Mouse (Mus musculus) bone marrow macrophage, adult 2 months (primary cell): Measurements from ENCODE around the gene Phgr1. TPM values are rescaled to one million over a fixed set of nuclear protein-coding genes. Genes with fewer than 3 reads are reported as not detected.

Source experiments
- H3K27ac ChIP-seq: 2 replicates; pipeline ENCODE4 v1.5.1; 2012; ENCODE audit warnings: low read depth, low read length; ENCODE audit not compliant: insufficient read depth
- H3K4me1 ChIP-seq: 2 replicates; pipeline ENCODE4 v1.6.1; 2012; ENCODE audit warnings: low read length; ENCODE audit not compliant: control insufficient read depth, insufficient read depth
- H3K4me3 ChIP-seq: 2 replicates; pipeline ENCODE4 v1.5.1; 2012; ENCODE audit warnings: mild to moderate bottlenecking, low read length, moderate library complexity; ENCODE audit not compliant: insufficient read depth
- CTCF ChIP-seq: IDR thresholded peaks from 2 replicates; pipeline ENCODE4 v1.5.1; 2012; ENCODE audit warnings: low read depth, mild to moderate bottlenecking, low read length, moderate library complexity
- POLR2A ChIP-seq: IDR thresholded peaks from 2 replicates; pipeline ENCODE4 v1.6.1; 2012; ENCODE audit warnings: mild to moderate bottlenecking, low read depth, low read length, borderline replicate concordance
- polyA plus RNA-seq: library from polyadenylated mRNA; stranded (reverse); fragments of >200 nt; gene quantifications from 2 replicates; pipeline ENCODE4 v1.2.4, GENCODE M21; 2012; ENCODE audit not compliant: missing spikeins, insufficient read depth, insufficient read length

Gene Phgr1
- polyA plus RNA-seq, 1 experiment: not detected

GRCm38 (mm10) chr2:118750476-118750875, 22.1 kb upstream of the Phgr1 start:
- no peak overlapping the region for H3K4me3 ChIP-seq
- TF ChIP-seq CTCF (no peak), POLR2A (no peak)
- peaks cover 2% of the 10 kb centered on the region; the same call in 1 of the 2 replicates for H3K4me1 ChIP-seq
- H3K27ac ChIP-seq: no peak overlapping the region

- peaks cover 2% of the 10 kb centered on the region; the same call in 1 of the 2 replicates for H3K4me1 ChIP-seq
- no peak overlapping the region for H3K27ac ChIP-seq
- TF ChIP-seq CTCF (no peak), POLR2A (no peak)
- H3K4me3 ChIP-seq: no peak overlapping the region
Measured at GRCm38 (mm10) chr2:118751896-118752791, 20.4 kb upstream of the Phgr1 start.

DNA sequence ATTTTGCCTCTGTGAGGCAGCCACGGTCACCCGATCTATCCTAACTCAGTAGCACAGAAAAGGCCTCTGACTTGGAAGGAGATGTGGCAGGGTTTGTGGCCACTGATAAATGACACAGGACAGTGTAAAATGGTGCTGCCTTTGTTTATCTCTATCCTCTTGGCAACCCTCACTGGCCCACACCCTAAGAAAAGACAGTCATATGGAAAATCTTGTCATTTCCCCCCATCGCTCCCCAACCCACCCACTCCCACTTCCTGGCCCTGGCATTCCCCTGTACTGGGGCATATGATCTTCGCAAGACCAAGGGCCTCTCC, 19.8 kb upstream of the Phgr1 start:
- Histone ChIP-seq H3K27ac (no peak overlapping the region), H3K4me3 (no peak overlapping the region)

GRCm38 (mm10) chr2:118754143-118754542, 18.4 kb upstream of the Phgr1 start:
- no peak for TF ChIP-seq POLR2A
- no peak for TF ChIP-seq CTCF
- H3K27ac ChIP-seq: no peak overlapping the region
- no peaks in the 10 kb centered on the region for H3K4me1 ChIP-seq
- no peak overlapping the region for H3K4me3 ChIP-seq

More for the DNA sequence above, 19.8 kb upstream of the Phgr1 start:
- H3K4me1 ChIP-seq: no peaks in the 10 kb centered on the region
- TF ChIP-seq CTCF (no peak), POLR2A (no peak)

GRCm38 (mm10) chr2:118755407-118755806, 17.2 kb upstream of the Phgr1 start:
- Histone ChIP-seq H3K27ac (no peak overlapping the region), H3K4me1 (no peaks in the 10 kb centered on the region), H3K4me3 (no peak overlapping the region)
- TF ChIP-seq CTCF (no peak), POLR2A (no peak)

- Histone ChIP-seq H3K4me3 (no peak overlapping the region), H3K27ac (no peak overlapping the region), H3K4me1 (no peaks in the 10 kb centered on the region)
- TF ChIP-seq POLR2A (no peak), CTCF (no peak)
Measured at GRCm38 (mm10) chr2:118756103-118756502, 16.5 kb upstream of the Phgr1 start.

- H3K27ac ChIP-seq: no peak overlapping the region
- TF ChIP-seq CTCF (peak; percentile 56; the same call in 1 of the 2 replicates), POLR2A (no peak)
- H3K4me1 ChIP-seq: peaks cover 14% of the 10 kb centered on the region
- no peak overlapping the region for H3K4me3 ChIP-seq
Measured at GRCm38 (mm10) chr2:118759828-118760227, 12.7 kb upstream of the Phgr1 start.

GRCm38 (mm10) chr2:118760311-118761025, 12.1 kb upstream of the Phgr1 start:
- Histone ChIP-seq H3K27ac (no peak overlapping the region), H3K4me3 (no peak overlapping the region), H3K4me1 (peaks cover 14% of the 10 kb centered on the region)
- TF ChIP-seq POLR2A (no peak), CTCF (no peak)

DNA sequence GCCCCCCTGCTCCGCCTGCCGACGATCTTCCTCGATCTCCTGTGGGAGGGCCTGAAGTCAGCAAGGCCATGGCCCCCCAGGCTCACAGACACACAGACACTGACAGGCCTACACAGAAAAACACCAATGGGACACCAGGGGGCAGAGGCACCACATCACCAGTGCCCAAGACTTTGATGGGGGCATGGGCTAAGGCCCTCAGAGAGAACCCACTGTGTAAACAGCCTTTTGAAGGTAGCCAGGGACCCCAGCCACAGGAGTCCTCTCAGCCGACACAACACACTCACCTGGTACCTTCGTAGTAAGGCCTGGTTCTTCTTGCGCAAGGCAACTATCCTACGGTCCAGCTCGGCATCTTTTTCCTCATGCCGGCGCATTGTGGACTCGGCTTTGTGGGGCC, 11.2 kb upstream of the Phgr1 start:
- no peak overlapping the region for H3K27ac ChIP-seq
- peaks cover 14% of the 10 kb centered on the region for H3K4me1 ChIP-seq
- no peak overlapping the region for H3K4me3 ChIP-seq
- no peak for TF ChIP-seq POLR2A
- no peak for TF ChIP-seq CTCF

DNA sequence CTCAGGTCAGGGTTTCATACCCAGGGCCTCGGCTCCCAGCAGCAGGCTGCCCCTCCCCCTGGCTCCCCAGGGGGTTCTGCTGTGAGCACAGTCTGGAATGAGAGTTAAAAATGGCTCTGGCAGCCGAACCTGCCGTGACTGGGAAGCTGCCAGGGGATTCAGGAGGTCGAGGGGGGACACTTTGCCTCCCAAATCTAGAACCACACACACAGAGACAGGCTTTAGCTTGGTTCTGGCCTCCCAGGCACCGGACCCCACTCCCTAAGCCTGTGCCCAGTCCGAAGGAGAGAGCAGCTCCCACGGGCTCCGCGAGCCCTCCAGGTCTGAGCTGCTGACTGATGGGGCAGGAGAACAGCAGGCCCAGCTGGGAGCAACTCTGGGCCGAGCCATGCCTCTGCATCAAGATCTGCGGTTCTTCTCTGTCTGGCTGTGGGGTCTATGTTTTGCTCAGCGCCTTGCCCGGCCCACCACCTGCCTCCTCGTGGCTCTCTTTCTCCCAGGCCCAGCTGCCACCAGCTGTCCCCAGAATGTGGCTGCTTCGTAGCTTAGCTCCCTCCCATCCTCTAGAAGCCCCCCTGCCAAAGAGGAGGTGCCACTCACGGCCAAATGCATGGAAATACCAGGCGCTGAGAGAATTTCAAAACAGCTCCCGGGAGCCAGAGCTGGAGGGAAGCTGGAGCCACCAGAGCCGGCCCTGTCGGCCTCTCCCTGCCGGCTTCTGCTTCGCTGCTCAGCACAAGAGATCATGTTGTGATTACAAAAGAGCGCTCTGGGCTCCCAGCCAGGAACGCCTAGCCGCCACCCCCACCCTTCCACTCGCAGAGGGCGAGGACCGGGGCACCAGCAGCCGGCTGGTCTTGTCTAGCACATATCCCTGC, 10.4 kb upstream of the Phgr1 start, which contains the start of gene Ccdc9b:
Gene Ccdc9b (minus strand): TSS at position 756 of the 878 bp plus-strand sequence.
- no peak for TF ChIP-seq CTCF
- TF ChIP-seq POLR2A: no peak
- H3K4me1 ChIP-seq: peaks cover 14% of the 10 kb centered on the region
- peak within 1 kb of the TSS; percentile 12; the same call in 1 of the 2 replicates for H3K4me3 ChIP-seq
- H3K27ac ChIP-seq: no peak within 1 kb of the TSS
